Mouse (Mus musculus): ENCODE results near the gene Olfr124. TPM values are rescaled to one million over a fixed set of nuclear protein-coding genes. Genes with fewer than 3 reads are reported as not detected.

The Olfr124 gene
- not detected in 2 replicates for polyA plus RNA-seq (2015; fragmentation: Nextera tagmentation; extraction: Ambion mirVana)

GRCm38 (mm10) chr17:37799588-37799987 lies at the start of gene Olfr124:
Olfr124 (plus strand) TSS chr17:37799888.
- 54% methylated on average over 3 of the region's 3 CpGs for WGBS (ENCODE audit: insufficient replicate concordance)
- no peak within 1 kb of the TSS for H3K4me3 ChIP-seq (ENCODE audit: low read depth, low read length)
- no peak within 1 kb of the TSS for H3K9ac ChIP-seq (ENCODE audit: low read depth, low read length)
- H3K27ac ChIP-seq (ENCODE audit: low read length), result no peak within 1 kb of the TSS
- no peaks in the 10 kb centered on the region for H3K4me1 ChIP-seq (ENCODE audit: control insufficient read depth, low read depth, low read length)
- no peak for ATAC-seq (ENCODE audit: low read depth)
- H3K27me3 ChIP-seq (ENCODE audit: control insufficient read depth, insufficient read depth, low read depth, low read length), result no peaks in the 10 kb centered on the region
- H3K9me3 ChIP-seq (replicated peaks; ENCODE audit: control insufficient read depth, low read length), result no peaks in the 10 kb centered on the region
- no peak within 1 kb of the TSS for H3K4me2 ChIP-seq (ENCODE audit: low read depth, low read length)
- no peaks in the 10 kb centered on the region for H3K36me3 ChIP-seq (ENCODE audit: control insufficient read depth, insufficient read depth)

GRCm38 (mm10) chr17:37768307-37768706 lies 31.4 kb upstream of the Olfr124 start, which contains the start of gene Olfr122:
Olfr122 (plus strand) TSS chr17:37768607.
- ATAC-seq (ENCODE audit: low read depth), result no peak
- H3K4me3 ChIP-seq (ENCODE audit: low read depth, low read length), result no peak within 1 kb of the TSS
- 58% methylated on average over 4 of the region's 4 CpGs for WGBS (ENCODE audit: insufficient replicate concordance)
- H3K27ac ChIP-seq (ENCODE audit: low read length), result no peak within 1 kb of the TSS
- H3K4me2 ChIP-seq (ENCODE audit: low read depth, low read length), result no peak within 1 kb of the TSS
- no peaks in the 10 kb centered on the region for H3K4me1 ChIP-seq (ENCODE audit: control insufficient read depth, low read depth, low read length)
- no peaks in the 10 kb centered on the region for H3K9me3 ChIP-seq (replicated peaks; ENCODE audit: control insufficient read depth, low read length)
- no peaks in the 10 kb centered on the region for H3K36me3 ChIP-seq (ENCODE audit: control insufficient read depth, insufficient read depth)
- H3K27me3 ChIP-seq (ENCODE audit: control insufficient read depth, insufficient read depth, low read depth, low read length), result no peaks in the 10 kb centered on the region
- H3K9ac ChIP-seq (ENCODE audit: low read depth, low read length), result no peak within 1 kb of the TSS

GRCm38 (mm10) chr17:37793229-37793628 lies 6.5 kb upstream of the Olfr124 start, which contains the start of gene Olfr123:
Olfr123 (plus strand) TSS chr17:37793529.
- Histone ChIP-seq H3K4me3 (ENCODE audit: low read depth, low read length) (no peak within 1 kb of the TSS), H3K36me3 (ENCODE audit: control insufficient read depth, insufficient read depth) (no peaks in the 10 kb centered on the region), H3K9ac (ENCODE audit: low read depth, low read length) (no peak within 1 kb of the TSS), H3K27me3 (ENCODE audit: control insufficient read depth, insufficient read depth, low read depth, low read length) (no peaks in the 10 kb centered on the region), H3K4me2 (ENCODE audit: low read depth, low read length) (no peak within 1 kb of the TSS), H3K9me3 (replicated peaks; ENCODE audit: control insufficient read depth, low read length) (no peaks in the 10 kb centered on the region), H3K4me1 (ENCODE audit: control insufficient read depth, low read depth, low read length) (no peaks in the 10 kb centered on the region), H3K27ac (ENCODE audit: low read length) (no peak within 1 kb of the TSS)
- no peak for ATAC-seq (ENCODE audit: low read depth)
- 58% methylated on average over 2 of the region's 2 CpGs for WGBS (ENCODE audit: insufficient replicate concordance)

DNA sequence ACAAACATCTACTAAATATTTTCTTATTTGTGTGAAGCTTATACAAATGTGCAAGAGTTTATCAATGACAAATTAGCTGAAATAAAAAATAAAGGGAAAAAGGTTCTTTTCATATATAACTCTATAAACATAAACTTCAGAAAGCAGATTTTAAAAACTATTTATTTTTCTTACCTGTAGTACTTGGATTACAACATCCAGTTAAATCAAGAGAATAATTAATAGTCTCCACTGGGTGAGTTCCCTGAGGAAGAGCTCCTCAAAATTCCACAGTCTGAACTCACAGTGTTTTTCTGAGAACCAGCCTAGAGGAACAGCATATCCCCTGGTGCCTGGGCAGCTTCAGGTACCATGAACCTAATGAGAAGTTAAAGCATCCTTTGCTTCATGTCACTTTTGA lies 33.0 kb downstream of the Olfr124 start, which contains the start of gene Olfr125:
Gene Olfr125 (plus strand): TSS at position 301 of the 400 bp plus-strand sequence.
- Histone ChIP-seq H3K27me3 (ENCODE audit: control insufficient read depth, insufficient read depth, low read depth, low read length) (no peaks in the 10 kb centered on the region), H3K9me3 (replicated peaks; ENCODE audit: control insufficient read depth, low read length) (no peaks in the 10 kb centered on the region), H3K27ac (ENCODE audit: low read length) (no peak within 1 kb of the TSS), H3K4me2 (ENCODE audit: low read depth, low read length) (no peak within 1 kb of the TSS), H3K36me3 (ENCODE audit: control insufficient read depth, insufficient read depth) (no peaks in the 10 kb centered on the region), H3K4me1 (ENCODE audit: control insufficient read depth, low read depth, low read length) (no peaks in the 10 kb centered on the region), H3K9ac (ENCODE audit: low read depth, low read length) (no peak within 1 kb of the TSS), H3K4me3 (ENCODE audit: low read depth, low read length) (no peak within 1 kb of the TSS)
- no peak for ATAC-seq (ENCODE audit: low read depth)

DNA sequence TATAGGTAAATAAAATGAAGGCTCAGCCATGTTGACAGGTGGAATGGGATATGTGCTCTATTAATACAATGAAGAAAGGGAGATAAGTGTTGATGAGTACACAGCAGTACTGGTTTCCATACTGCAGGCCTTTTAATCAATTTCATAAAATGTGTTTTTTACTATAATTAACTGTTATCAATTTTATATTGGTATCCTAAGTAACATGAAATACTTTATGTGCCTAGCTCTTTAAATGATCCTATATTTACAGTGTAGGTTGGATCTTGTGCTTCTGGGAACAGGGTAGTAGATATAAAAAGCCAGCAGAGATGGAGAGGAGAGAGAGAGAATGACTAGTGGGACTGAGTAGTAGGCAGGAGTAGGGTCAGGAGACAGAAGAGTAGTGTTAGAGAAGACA lies 47.5 kb downstream of the Olfr124 start, which contains the start of gene Olfr126:
Gene Olfr126 (plus strand): TSS at position 301 of the 400 bp plus-strand sequence.
- H3K36me3 ChIP-seq (ENCODE audit: control insufficient read depth, insufficient read depth), result no peaks in the 10 kb centered on the region
- H3K9ac ChIP-seq (ENCODE audit: low read depth, low read length), result no peak within 1 kb of the TSS
- H3K27me3 ChIP-seq (ENCODE audit: control insufficient read depth, insufficient read depth, low read depth, low read length), result no peaks in the 10 kb centered on the region
- no peaks in the 10 kb centered on the region for H3K9me3 ChIP-seq (replicated peaks; ENCODE audit: control insufficient read depth, low read length)
- no peak within 1 kb of the TSS for H3K4me3 ChIP-seq (ENCODE audit: low read depth, low read length)
- no peak within 1 kb of the TSS for H3K4me2 ChIP-seq (ENCODE audit: low read depth, low read length)
- ATAC-seq (ENCODE audit: low read depth), result no peak
- no peak within 1 kb of the TSS for H3K27ac ChIP-seq (ENCODE audit: low read length)
- H3K4me1 ChIP-seq (ENCODE audit: control insufficient read depth, low read depth, low read length), result no peaks in the 10 kb centered on the region

Other genes starting within 250 kb of the Olfr124 start
- gene Olfr112, start 230.4 kb upstream of the Olfr124 start, polyA plus RNA-seq (2015; fragmentation: Nextera tagmentation; extraction: Ambion mirVana), result not detected in 2 replicates
- not detected in 2 replicates for gene Olfr113, start 222.2 kb upstream of the Olfr124 start, polyA plus RNA-seq (2015; fragmentation: Nextera tagmentation; extraction: Ambion mirVana)
- not detected in 2 replicates for gene Olfr114, start 207.1 kb upstream of the Olfr124 start, polyA plus RNA-seq (2015; fragmentation: Nextera tagmentation; extraction: Ambion mirVana)
- gene Olfr115, start 172.8 kb upstream of the Olfr124 start, polyA plus RNA-seq (2015; fragmentation: Nextera tagmentation; extraction: Ambion mirVana), result not detected in 2 replicates
- not detected in 2 replicates for gene Olfr116, start 172.7 kb upstream of the Olfr124 start, polyA plus RNA-seq (2015; fragmentation: Nextera tagmentation; extraction: Ambion mirVana)
- gene Olfr117, start 136.1 kb upstream of the Olfr124 start, polyA plus RNA-seq (2015; fragmentation: Nextera tagmentation; extraction: Ambion mirVana), result not detected in 2 replicates
- not detected in 2 replicates for gene Olfr118, start 132.9 kb upstream of the Olfr124 start, polyA plus RNA-seq (2015; fragmentation: Nextera tagmentation; extraction: Ambion mirVana)
- not detected in 2 replicates for gene Olfr119, start 103.3 kb upstream of the Olfr124 start, polyA plus RNA-seq (2015; fragmentation: Nextera tagmentation; extraction: Ambion mirVana)
- not detected in 2 replicates for gene Olfr120, start 78.1 kb upstream of the Olfr124 start, polyA plus RNA-seq (2015; fragmentation: Nextera tagmentation; extraction: Ambion mirVana)
- gene Olfr121, start 51.0 kb upstream of the Olfr124 start, polyA plus RNA-seq (2015; fragmentation: Nextera tagmentation; extraction: Ambion mirVana), result not detected in 2 replicates
- not detected in 2 replicates for gene Olfr122, start 31.3 kb upstream of the Olfr124 start, polyA plus RNA-seq (2015; fragmentation: Nextera tagmentation; extraction: Ambion mirVana)
- not detected in 2 replicates for gene Olfr123, start 6.4 kb upstream of the Olfr124 start, polyA plus RNA-seq (2015; fragmentation: Nextera tagmentation; extraction: Ambion mirVana)
- gene Olfr125, start 33.1 kb downstream of the Olfr124 start, polyA plus RNA-seq (2015; fragmentation: Nextera tagmentation; extraction: Ambion mirVana), result not detected in 2 replicates
- not detected in 2 replicates for gene Olfr126, start 47.6 kb downstream of the Olfr124 start, polyA plus RNA-seq (2015; fragmentation: Nextera tagmentation; extraction: Ambion mirVana)
- not detected in 2 replicates for gene Olfr127, start 100.5 kb downstream of the Olfr124 start, polyA plus RNA-seq (2015; fragmentation: Nextera tagmentation; extraction: Ambion mirVana)
- not detected in 2 replicates for gene Olfr128, start 120.7 kb downstream of the Olfr124 start, polyA plus RNA-seq (2015; fragmentation: Nextera tagmentation; extraction: Ambion mirVana)
- gene Olfr761, start 153.2 kb downstream of the Olfr124 start, polyA plus RNA-seq (2015; fragmentation: Nextera tagmentation; extraction: Ambion mirVana), result not detected in 2 replicates